Mouse (Mus musculus): Measurements from ENCODE around the gene Arsg.
A peak's percentile ranks its signal among the peaks of the same experiment; 100 is the strongest.

Arsg gene

GRCm38 (mm10) chr11:109616766-109617165, 143.6 kb downstream of the Arsg start:
- no peak for DNase-seq (ENCODE audit: low read depth, low spot score)

GRCm38 (mm10) chr11:109619055-109619454, 145.9 kb downstream of the Arsg start:
- DNase-seq (ENCODE audit: low read depth, low spot score) = peak; percentile 64

DNA sequence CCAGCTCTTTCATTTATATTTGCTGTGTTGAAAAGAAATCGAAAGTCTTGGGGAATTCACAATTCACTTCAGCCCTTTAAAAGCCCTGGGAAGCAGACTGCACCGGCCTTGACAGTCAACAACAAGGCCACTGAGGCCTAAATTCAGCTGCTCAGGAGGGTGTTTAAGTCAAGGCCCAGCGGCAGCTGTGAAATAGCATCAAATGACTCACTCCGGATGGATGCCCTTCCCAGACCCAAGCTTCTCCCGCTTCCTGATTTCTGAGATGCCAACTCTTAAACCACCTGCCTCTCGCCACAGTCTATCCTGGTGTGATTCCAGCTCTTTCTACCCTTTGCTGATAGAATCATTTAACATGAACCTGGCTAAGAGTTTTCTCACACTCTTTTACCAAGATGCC, 147.2 kb downstream of the Arsg start:
- no peak for DNase-seq (ENCODE audit: low read depth, low spot score)

DNA sequence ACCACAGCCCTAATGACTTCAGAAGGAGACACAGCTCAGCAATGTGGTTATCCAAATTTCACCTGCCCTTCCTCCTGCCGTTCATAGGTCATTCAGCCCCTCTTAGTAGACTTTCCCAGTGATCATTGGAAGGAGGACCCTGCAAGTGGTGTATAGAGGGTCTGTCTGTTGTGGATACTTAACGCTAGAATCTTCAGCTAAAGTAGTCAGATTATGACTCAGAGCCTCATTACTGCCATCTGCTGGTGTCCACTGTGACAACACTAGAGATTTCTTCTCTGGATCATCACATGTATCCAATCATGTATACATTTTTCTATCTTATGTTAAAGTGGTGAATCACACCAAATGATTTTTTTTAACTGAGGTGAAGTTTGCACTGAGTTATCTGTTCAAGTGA, 148.0 kb downstream of the Arsg start:
- DNase-seq (ENCODE audit: low read depth, low spot score) = peak; percentile 60

DNA sequence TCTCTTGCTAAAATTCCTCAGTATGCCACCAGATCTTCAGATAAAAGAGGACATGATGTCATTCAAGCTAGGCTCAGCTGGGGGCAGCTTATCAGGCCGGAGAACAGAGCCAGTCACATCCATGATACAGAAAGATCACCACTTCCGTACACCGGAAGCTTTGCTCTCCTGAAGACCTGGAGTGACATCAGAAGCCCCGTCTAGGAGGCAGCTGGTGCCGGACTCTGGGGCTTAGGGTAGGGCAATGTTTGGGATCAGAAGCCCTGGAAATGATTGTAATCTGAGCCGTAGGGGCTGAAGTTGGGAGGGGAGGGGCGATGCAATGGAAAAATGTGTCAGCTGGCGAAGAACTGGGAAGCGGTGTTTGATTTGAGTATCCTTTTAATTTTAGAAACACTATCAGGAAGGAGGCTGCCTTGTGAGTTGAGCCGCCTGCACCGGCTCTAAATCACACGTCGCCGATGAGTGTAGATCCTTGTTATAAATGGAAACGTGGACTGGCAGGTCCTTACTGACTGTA, 149.4 kb downstream of the Arsg start:
- no peak for DNase-seq (ENCODE audit: low read depth, low spot score)

All from A20 (cell line).